Mouse (Mus musculus): ENCODE results near the gene Plcb4. TPM values are rescaled to one million over a fixed set of nuclear protein-coding genes. Genes with fewer than 3 reads are reported as not detected.

Gene Plcb4
- polyA plus RNA-seq, 1 experiment from 2014 or later = 29.3 TPM

DNA sequence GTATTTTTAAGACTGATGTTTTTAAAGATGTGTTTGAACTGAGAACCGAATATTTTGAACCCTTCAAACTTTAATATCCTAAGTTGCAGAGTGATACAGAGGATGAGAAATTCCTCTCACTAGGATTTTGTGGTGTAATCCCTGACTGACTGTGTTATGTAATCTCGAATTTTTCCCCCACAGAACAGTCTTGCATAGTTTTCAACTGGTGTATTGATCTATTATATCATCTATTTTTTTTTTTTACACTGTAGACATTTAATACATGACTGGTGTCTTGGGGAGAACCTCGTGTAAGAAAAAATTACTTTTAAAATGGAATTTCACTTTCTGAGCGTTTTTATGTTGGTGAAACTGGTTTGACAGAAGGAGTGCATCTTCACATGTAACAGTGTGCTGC is 2.0 kb downstream of the Plcb4 start:
- no peak overlapping the region for H3K4me3 ChIP-seq (ENCODE audit: low read depth, low read length)
- no peaks in the 10 kb centered on the region for H3K4me1 ChIP-seq (replicated peaks; ENCODE audit: control insufficient read depth, insufficient read depth, low read length)
- H3K9ac ChIP-seq (ENCODE audit: low read depth, low read length) = no peak overlapping the region
- H3K9me3 ChIP-seq (ENCODE audit: control insufficient read depth, low read length) = no peaks in the 10 kb centered on the region
- H3K36me3 ChIP-seq (ENCODE audit: control insufficient read depth, insufficient read depth, low read length) = no peaks in the 10 kb centered on the region
- ATAC-seq (ENCODE audit: low FRiP score) (no peak), DNase-seq (ENCODE audit: low spot score) (no peak)
- H3K27me3 ChIP-seq (ENCODE audit: control insufficient read depth, insufficient read depth, low read length) = no peaks in the 10 kb centered on the region
- WGBS = 66% methylated on average over 4 of the region's 4 CpGs
- H3K4me2 ChIP-seq (replicated peaks; ENCODE audit: low read depth, low read length) = no peak overlapping the region
- H3K27ac ChIP-seq (ENCODE audit: low read depth, low read length) = no peak overlapping the region

DNA sequence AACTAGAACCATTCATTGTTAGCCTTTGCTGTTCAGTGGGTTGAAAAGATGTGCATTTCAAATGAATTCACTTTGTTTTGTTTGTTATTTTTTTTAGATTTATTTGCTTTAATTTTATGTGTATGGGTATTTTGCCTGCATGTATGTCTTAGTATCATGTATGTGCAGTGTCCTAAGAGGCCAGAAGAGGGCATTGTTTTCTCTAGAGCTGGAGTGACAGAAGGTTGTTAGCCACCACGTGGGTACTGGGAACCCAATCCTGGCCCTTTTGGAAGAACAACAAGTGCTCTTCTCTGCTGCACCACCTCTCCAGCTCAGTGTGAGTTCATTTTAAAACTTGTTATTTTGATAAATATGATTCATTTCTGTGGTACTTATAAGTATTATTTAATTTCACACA is 5.0 kb downstream of the Plcb4 start:
- DNase-seq (ENCODE audit: low spot score) = no peak
- no peak overlapping the region for H3K27ac ChIP-seq (ENCODE audit: low read depth, low read length)
- H3K36me3 ChIP-seq (ENCODE audit: control insufficient read depth, insufficient read depth, low read length) = no peaks in the 10 kb centered on the region
- no peak overlapping the region for H3K9ac ChIP-seq (ENCODE audit: low read depth, low read length)
- no peak overlapping the region for H3K4me2 ChIP-seq (replicated peaks; ENCODE audit: low read depth, low read length)
- no peak for ATAC-seq (ENCODE audit: low FRiP score)
- WGBS = 63% methylated on average over 1 of the region's 1 CpGs
- H3K4me3 ChIP-seq (ENCODE audit: low read depth, low read length) = no peak overlapping the region
- no peaks in the 10 kb centered on the region for H3K27me3 ChIP-seq (ENCODE audit: control insufficient read depth, insufficient read depth, low read length)
- no peaks in the 10 kb centered on the region for H3K9me3 ChIP-seq (ENCODE audit: control insufficient read depth, low read length)
- no peaks in the 10 kb centered on the region for H3K4me1 ChIP-seq (replicated peaks; ENCODE audit: control insufficient read depth, insufficient read depth, low read length)

DNA sequence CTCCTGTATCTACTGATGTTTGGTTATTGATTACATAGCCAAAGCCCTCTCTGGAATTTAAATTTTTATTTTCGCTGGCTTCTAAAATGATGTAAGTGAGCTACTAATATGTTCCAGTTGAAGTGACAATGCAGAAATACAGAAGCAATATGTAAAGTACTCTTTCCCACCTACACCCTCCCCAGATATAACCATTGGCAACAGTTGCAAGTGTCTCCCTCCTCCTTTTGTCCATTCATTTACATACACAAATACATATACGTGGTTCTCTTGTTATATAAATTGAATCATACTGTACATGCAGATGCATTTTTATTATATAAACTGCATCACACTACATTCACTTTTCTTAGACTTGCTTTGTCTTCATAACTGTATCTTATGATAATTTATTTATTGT is 8.7 kb downstream of the Plcb4 start:
- Histone ChIP-seq H3K9me3 (ENCODE audit: control insufficient read depth, low read length) (no peaks in the 10 kb centered on the region), H3K9ac (ENCODE audit: low read depth, low read length) (no peak overlapping the region), H3K4me3 (ENCODE audit: low read depth, low read length) (no peak overlapping the region), H3K27ac (ENCODE audit: low read depth, low read length) (no peak overlapping the region), H3K4me2 (replicated peaks; ENCODE audit: low read depth, low read length) (no peak overlapping the region), H3K27me3 (ENCODE audit: control insufficient read depth, insufficient read depth, low read length) (no peaks in the 10 kb centered on the region), H3K4me1 (replicated peaks; ENCODE audit: control insufficient read depth, insufficient read depth, low read length) (no peaks in the 10 kb centered on the region), H3K36me3 (ENCODE audit: control insufficient read depth, insufficient read depth, low read length) (no peaks in the 10 kb centered on the region)
- WGBS = 94% methylated on average over 2 of the region's 2 CpGs
- DNase-seq (ENCODE audit: low spot score) = no peak
- no peak for ATAC-seq (ENCODE audit: low FRiP score)

DNA sequence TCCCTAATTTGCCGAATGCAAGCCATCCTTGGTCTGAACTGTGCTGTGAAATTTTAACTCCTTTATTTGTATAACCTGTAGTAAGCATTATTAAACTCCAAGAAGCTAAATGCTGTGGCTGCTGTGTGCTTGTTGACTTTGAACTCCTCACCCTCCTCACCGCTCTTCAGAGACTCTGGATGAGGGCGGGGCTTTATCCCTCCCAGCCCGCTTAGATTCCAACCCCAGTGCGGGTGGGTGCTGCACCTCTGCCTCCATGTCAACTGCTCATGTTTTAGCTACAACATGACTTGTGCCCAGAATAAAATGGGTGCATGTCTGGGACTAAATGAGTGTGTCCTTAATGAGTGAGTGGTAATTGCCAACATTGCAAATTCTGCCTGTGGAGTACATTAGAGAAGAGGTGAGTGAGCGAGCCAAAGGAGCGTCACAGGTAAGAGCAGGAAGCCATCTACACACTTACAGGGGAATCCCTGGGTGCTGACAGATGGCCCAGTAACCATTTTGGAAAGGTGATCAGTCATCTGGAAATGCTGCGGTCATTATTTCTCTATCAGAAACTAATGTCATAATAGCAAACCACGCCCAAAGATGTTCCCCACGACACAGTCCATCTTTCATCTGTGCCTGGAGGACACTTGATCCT is 13.8 kb downstream of the Plcb4 start:
- Histone ChIP-seq H3K27me3 (ENCODE audit: control insufficient read depth, insufficient read depth, low read length) (no peaks in the 10 kb centered on the region), H3K36me3 (ENCODE audit: control insufficient read depth, insufficient read depth, low read length) (no peaks in the 10 kb centered on the region), H3K4me1 (replicated peaks; ENCODE audit: control insufficient read depth, insufficient read depth, low read length) (no peaks in the 10 kb centered on the region), H3K9ac (ENCODE audit: low read depth, low read length) (no peak overlapping the region), H3K4me2 (replicated peaks; ENCODE audit: low read depth, low read length) (no peak overlapping the region), H3K27ac (ENCODE audit: low read depth, low read length) (no peak overlapping the region), H3K9me3 (ENCODE audit: control insufficient read depth, low read length) (no peaks in the 10 kb centered on the region), H3K4me3 (ENCODE audit: low read depth, low read length) (no peak overlapping the region)
- 78% methylated on average over 10 of the region's 10 CpGs for WGBS
- no peak for DNase-seq (ENCODE audit: low spot score)
- ATAC-seq (ENCODE audit: low FRiP score) = no peak

DNA sequence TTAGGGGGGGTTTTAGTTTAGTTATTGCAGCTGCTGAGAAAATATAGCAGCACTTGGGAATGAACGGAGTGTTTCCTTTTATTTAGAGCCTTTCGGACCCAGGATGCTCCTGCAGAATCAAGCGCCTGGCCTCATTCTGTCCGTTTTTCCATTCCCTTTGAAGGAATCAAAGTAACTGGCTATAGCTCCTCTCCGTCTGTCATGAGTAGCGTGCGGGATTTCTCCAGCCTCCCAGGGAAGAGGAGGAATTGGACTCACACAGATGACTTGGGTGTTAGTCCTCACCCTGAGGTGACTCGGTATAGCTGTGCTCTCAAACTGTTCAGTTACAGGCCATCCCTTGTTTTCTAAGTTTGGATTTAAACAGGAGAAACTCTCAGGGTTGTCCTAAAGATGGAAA is 14.8 kb downstream of the Plcb4 start:
- H3K36me3 ChIP-seq (ENCODE audit: control insufficient read depth, insufficient read depth, low read length) = no peaks in the 10 kb centered on the region
- no peaks in the 10 kb centered on the region for H3K4me1 ChIP-seq (replicated peaks; ENCODE audit: control insufficient read depth, insufficient read depth, low read length)
- no peak overlapping the region for H3K4me2 ChIP-seq (replicated peaks; ENCODE audit: low read depth, low read length)
- H3K4me3 ChIP-seq (ENCODE audit: low read depth, low read length) = no peak overlapping the region
- ATAC-seq (ENCODE audit: low FRiP score) (no peak), DNase-seq (ENCODE audit: low spot score) (no peak)
- no peak overlapping the region for H3K27ac ChIP-seq (ENCODE audit: low read depth, low read length)
- no peak overlapping the region for H3K9ac ChIP-seq (ENCODE audit: low read depth, low read length)
- no peaks in the 10 kb centered on the region for H3K27me3 ChIP-seq (ENCODE audit: control insufficient read depth, insufficient read depth, low read length)
- WGBS = 90% methylated on average over 8 of the region's 8 CpGs
- H3K9me3 ChIP-seq (ENCODE audit: control insufficient read depth, low read length) = no peaks in the 10 kb centered on the region

DNA sequence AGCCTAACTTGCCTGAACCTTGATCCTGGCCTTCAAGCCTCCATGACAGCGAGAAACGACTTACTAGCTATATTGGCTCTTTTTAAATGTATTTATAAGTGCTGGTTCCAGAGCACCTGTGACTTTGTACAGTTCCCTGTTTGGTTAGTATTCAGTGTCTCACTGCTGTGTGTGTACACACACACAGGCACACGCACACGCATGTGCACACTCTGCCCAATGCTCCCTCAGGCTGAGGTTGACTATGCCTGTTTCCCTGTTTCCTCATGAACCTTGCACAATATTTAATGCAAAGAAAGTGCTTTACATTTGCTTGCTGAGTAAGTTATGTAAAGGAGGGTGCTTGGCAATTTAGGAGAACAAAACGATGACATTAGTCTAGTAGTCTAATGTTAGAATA is 16.5 kb downstream of the Plcb4 start:
- Histone ChIP-seq H3K9me3 (ENCODE audit: control insufficient read depth, low read length) (no peaks in the 10 kb centered on the region), H3K4me3 (ENCODE audit: low read depth, low read length) (no peak overlapping the region), H3K9ac (ENCODE audit: low read depth, low read length) (no peak overlapping the region), H3K36me3 (ENCODE audit: control insufficient read depth, insufficient read depth, low read length) (no peaks in the 10 kb centered on the region), H3K27ac (ENCODE audit: low read depth, low read length) (no peak overlapping the region), H3K4me1 (replicated peaks; ENCODE audit: control insufficient read depth, insufficient read depth, low read length) (no peaks in the 10 kb centered on the region), H3K27me3 (ENCODE audit: control insufficient read depth, insufficient read depth, low read length) (no peaks in the 10 kb centered on the region), H3K4me2 (replicated peaks; ENCODE audit: low read depth, low read length) (no peak overlapping the region)
- ATAC-seq (ENCODE audit: low FRiP score) = no peak
- 93% methylated on average over 5 of the region's 5 CpGs for WGBS
- DNase-seq (ENCODE audit: low spot score) = no peak

DNA sequence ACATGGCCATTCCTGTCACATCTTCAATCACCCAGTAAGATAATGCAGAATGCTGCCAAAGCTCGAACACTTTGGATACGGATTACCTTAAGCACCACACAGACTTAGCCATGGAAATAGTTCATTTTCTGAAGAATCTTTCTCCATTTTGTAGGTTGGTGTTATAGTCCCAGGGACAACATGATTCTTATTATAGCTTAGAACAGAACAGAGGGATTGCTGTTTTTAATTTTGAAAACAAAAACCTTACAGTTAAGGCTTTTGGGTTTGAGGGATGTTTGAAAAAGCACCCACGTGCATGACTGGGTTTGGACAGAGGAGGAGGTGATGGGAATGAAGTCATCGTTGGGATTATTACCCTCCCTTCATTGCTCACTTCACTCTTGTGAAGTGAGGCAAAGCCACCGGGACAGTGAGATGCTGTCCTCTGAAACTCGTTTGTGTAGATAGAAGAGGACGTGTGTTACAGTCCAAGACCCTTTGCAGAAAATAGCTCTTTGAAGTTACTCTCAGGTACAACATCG is 18.2 kb downstream of the Plcb4 start:
- H3K4me1 ChIP-seq (replicated peaks; ENCODE audit: control insufficient read depth, insufficient read depth, low read length) = no peaks in the 10 kb centered on the region
- no peak for ATAC-seq (ENCODE audit: low FRiP score)
- 76% methylated on average over 8 of the region's 8 CpGs for WGBS

DNA sequence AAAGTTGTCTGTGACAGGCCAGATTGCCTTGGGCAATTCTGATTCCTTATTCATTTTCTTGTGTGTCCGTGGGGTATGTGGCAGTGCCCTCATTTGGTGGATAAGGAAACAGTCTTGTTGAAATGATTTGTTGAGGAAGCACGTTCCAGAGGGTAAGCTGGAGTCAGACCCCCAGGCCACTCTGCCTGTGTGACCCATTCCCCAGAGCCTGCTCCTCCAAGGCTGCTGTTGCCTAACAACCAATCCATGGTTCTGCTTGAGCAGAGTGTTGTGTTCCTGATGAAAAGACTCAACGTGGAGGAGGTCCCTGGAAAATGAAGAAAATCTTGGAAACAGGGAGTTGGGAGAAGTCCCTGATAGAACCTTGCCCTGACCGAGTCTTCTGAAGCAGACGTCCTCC is 18.8 kb downstream of the Plcb4 start:
- no peaks in the 10 kb centered on the region for H3K36me3 ChIP-seq (ENCODE audit: control insufficient read depth, insufficient read depth, low read length)
- no peak overlapping the region for H3K4me3 ChIP-seq (ENCODE audit: low read depth, low read length)
- H3K9me3 ChIP-seq (ENCODE audit: control insufficient read depth, low read length) = no peaks in the 10 kb centered on the region
- H3K9ac ChIP-seq (ENCODE audit: low read depth, low read length) = no peak overlapping the region
- WGBS = 67% methylated on average over 5 of the region's 5 CpGs
- no peak overlapping the region for H3K27ac ChIP-seq (ENCODE audit: low read depth, low read length)
- DNase-seq (ENCODE audit: low spot score) (no peak), ATAC-seq (ENCODE audit: low FRiP score) (no peak)
- no peaks in the 10 kb centered on the region for H3K4me1 ChIP-seq (replicated peaks; ENCODE audit: control insufficient read depth, insufficient read depth, low read length)
- H3K4me2 ChIP-seq (replicated peaks; ENCODE audit: low read depth, low read length) = no peak overlapping the region
- H3K27me3 ChIP-seq (ENCODE audit: control insufficient read depth, insufficient read depth, low read length) = no peaks in the 10 kb centered on the region

More for the DNA sequence above, 18.2 kb downstream of the Plcb4 start:
- Histone ChIP-seq H3K36me3 (ENCODE audit: control insufficient read depth, insufficient read depth, low read length) (no peaks in the 10 kb centered on the region), H3K9me3 (ENCODE audit: control insufficient read depth, low read length) (no peaks in the 10 kb centered on the region), H3K27me3 (ENCODE audit: control insufficient read depth, insufficient read depth, low read length) (no peaks in the 10 kb centered on the region), H3K27ac (ENCODE audit: low read depth, low read length) (no peak overlapping the region), H3K4me2 (replicated peaks; ENCODE audit: low read depth, low read length) (no peak overlapping the region), H3K4me3 (ENCODE audit: low read depth, low read length) (no peak overlapping the region), H3K9ac (ENCODE audit: low read depth, low read length) (no peak overlapping the region)
- DNase-seq (ENCODE audit: low spot score) = no peak

DNA sequence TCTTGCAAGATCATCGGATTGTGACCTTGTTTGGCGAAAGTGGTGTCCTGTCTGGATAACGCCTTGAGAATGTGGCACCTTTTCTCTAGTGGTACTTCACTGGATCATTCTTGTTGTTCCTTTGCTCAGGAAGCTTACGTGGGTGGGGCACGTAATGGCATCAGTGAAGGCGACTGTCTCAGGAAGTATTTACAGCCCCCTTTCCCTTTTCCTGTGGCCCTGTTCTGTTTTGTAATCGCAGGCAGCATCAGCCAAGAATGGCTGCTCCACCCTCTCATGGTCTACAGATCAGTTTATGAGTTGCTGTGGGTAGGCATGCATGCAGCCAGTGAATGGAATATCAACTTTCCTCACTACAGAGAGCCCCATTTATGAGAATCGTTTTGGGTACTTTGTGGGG is 21.2 kb downstream of the Plcb4 start:
- no peak for ATAC-seq (ENCODE audit: low FRiP score)
- Histone ChIP-seq H3K36me3 (ENCODE audit: control insufficient read depth, insufficient read depth, low read length) (no peaks in the 10 kb centered on the region), H3K27me3 (ENCODE audit: control insufficient read depth, insufficient read depth, low read length) (no peaks in the 10 kb centered on the region), H3K9ac (ENCODE audit: low read depth, low read length) (no peak overlapping the region), H3K4me3 (ENCODE audit: low read depth, low read length) (no peak overlapping the region), H3K4me1 (replicated peaks; ENCODE audit: control insufficient read depth, insufficient read depth, low read length) (no peaks in the 10 kb centered on the region), H3K9me3 (ENCODE audit: control insufficient read depth, low read length) (no peaks in the 10 kb centered on the region), H3K27ac (ENCODE audit: low read depth, low read length) (no peak overlapping the region), H3K4me2 (replicated peaks; ENCODE audit: low read depth, low read length) (no peak overlapping the region)
- no peak for DNase-seq (ENCODE audit: low spot score)
- 88% methylated on average over 8 of the region's 8 CpGs for WGBS

Measured in hindbrain, embryonic 11.5 days (tissue).